Mouse (Mus musculus) midbrain, embryonic 16.5 days (tissue): ENCODE results near the gene Kat14. TPM values are rescaled to one million over a fixed set of nuclear protein-coding genes. Genes with fewer than 3 reads are reported as not detected.

Experiments
- ATAC-seq: fragments of 200-750 bp; cut with Nextera tagmentation; 2 replicates; pipeline ENCODE4 v1.8.0; 2017; ENCODE audit warnings: moderate TSS enrichment
- H3K27ac ChIP-seq: fragments of 300-500 bp; sonication (generic); 2 replicates; pipeline ENCODE4 v1.5.1; 2014; ENCODE audit warnings: mild to moderate bottlenecking, low read length, mixed read lengths
- H3K27me3 ChIP-seq: fragments of 300-500 bp; sonication (generic); 2 replicates; pipeline ENCODE4 v1.6.1; 2014; ENCODE audit warnings: low read depth, low read length, mixed read lengths; ENCODE audit not compliant: control insufficient read depth, insufficient read depth
- H3K36me3 ChIP-seq: fragments of 300-500 bp; sonication (generic); 2 replicates; pipeline ENCODE4 v1.6.1; 2014; ENCODE audit warnings: mild to moderate bottlenecking, low read length, moderate library complexity, mixed read lengths; ENCODE audit not compliant: control insufficient read depth, insufficient read depth
- H3K4me1 ChIP-seq: fragments of 300-500 bp; sonication (generic); 2 replicates; pipeline ENCODE4 v1.6.1; 2014; ENCODE audit warnings: mild to moderate bottlenecking, low read length, mixed read lengths; ENCODE audit not compliant: control insufficient read depth, insufficient read depth
- H3K4me2 ChIP-seq: fragments of 300-500 bp; sonication (generic); 2 replicates; pipeline ENCODE4 v1.6.1; 2014; ENCODE audit warnings: mild to moderate bottlenecking, low read length, mixed read lengths
- H3K4me3 ChIP-seq: fragments of 300-500 bp; sonication (generic); 2 replicates; pipeline ENCODE4 v1.5.1; 2014; ENCODE audit warnings: low read depth, mild to moderate bottlenecking, low read length, moderate library complexity, mixed read lengths
- H3K9ac ChIP-seq: fragments of 300-500 bp; sonication (generic); 2 replicates; pipeline ENCODE4 v1.6.1; 2014; ENCODE audit warnings: low read depth, low read length, mixed read lengths
- H3K9me3 ChIP-seq: fragments of 300-500 bp; sonication (generic); replicated peaks from 2 replicates; pipeline ENCODE4 v1.6.1; 2014; ENCODE audit warnings: mild to moderate bottlenecking, low read length, mixed read lengths; ENCODE audit not compliant: control insufficient read depth, poor library complexity, severe bottlenecking
- WGBS: fragments of 180-500 bp; shearing (Covaris S2); extraction: QIAGEN DNeasy Blood & Tissue Kit; methylation state at CpG from one replicate; pipeline ENCODE4 v1.1.7; 2014; 5-methylcytosine and 5-hydroxymethylcytosine counted together
- polyA plus RNA-seq: library from polyadenylated mRNA; unstranded; fragments of >200 nt; fragmentation: Nextera tagmentation; extraction: Ambion mirVana; gene quantifications from 2 replicates; pipeline ENCODE4 v1.2.1, GENCODE M21; 2015

Gene Kat14
- polyA plus RNA-seq, 1 experiment from 2014 or later, result 26.4 TPM

DNA sequence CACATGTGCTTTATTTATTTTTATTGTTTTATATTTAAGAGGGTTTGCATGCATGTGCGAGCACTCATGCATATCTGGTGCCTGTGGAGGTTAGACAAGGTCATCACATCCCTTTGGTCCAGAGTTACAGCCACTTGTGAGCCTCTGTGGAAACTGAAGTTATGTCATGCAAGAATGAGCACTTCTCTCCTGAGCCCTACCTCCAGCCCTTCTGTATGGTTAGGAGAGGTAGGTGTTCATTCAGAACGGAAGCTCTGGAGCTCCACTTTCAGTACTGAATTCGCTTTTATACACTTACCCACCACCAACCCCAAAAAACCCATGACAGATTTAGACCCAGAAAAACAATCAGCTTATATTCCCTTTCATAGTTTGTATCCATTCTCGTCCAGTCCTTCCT lies 2.8 kb downstream of the Kat14 start:
- Histone ChIP-seq H3K4me1 (peaks cover 11% of the 10 kb centered on the region), H3K27ac (no peak overlapping the region), H3K9me3 (no peaks in the 10 kb centered on the region), H3K9ac (no peak overlapping the region), H3K36me3 (peaks cover 16% of the 10 kb centered on the region), H3K4me2 (no peak overlapping the region), H3K4me3 (no peak overlapping the region), H3K27me3 (no peaks in the 10 kb centered on the region)
- WGBS, result 88% methylated on average over 4 of the region's 4 CpGs
- no peak for ATAC-seq

DNA sequence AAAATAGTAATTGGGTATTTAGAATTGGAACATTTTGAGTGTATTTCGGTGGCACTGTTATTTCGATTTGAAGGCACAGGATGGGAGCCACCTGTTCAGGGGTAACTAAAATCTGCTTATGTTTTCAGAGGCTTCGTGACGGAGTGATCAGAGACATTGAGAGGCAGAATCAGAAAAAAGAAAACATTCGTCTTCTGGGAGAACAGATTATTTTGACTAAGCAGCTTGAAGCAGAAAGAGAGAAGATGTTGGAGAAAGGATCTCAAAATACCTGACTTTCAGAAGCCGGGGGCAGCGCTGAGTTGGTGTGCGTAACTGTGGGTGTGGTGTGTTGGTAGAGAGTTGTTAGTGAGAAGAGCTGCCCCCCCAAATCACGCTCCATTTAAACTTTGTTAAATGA lies 4.3 kb downstream of the Kat14 start:
- Histone ChIP-seq H3K4me1 (peaks cover 11% of the 10 kb centered on the region), H3K27me3 (no peaks in the 10 kb centered on the region), H3K36me3 (peaks cover 25% of the 10 kb centered on the region), H3K4me2 (no peak overlapping the region), H3K9me3 (no peaks in the 10 kb centered on the region), H3K27ac (no peak overlapping the region), H3K9ac (no peak overlapping the region), H3K4me3 (no peak overlapping the region)
- WGBS, result 92% methylated on average over 9 of the region's 9 CpGs
- ATAC-seq, result no peak

DNA sequence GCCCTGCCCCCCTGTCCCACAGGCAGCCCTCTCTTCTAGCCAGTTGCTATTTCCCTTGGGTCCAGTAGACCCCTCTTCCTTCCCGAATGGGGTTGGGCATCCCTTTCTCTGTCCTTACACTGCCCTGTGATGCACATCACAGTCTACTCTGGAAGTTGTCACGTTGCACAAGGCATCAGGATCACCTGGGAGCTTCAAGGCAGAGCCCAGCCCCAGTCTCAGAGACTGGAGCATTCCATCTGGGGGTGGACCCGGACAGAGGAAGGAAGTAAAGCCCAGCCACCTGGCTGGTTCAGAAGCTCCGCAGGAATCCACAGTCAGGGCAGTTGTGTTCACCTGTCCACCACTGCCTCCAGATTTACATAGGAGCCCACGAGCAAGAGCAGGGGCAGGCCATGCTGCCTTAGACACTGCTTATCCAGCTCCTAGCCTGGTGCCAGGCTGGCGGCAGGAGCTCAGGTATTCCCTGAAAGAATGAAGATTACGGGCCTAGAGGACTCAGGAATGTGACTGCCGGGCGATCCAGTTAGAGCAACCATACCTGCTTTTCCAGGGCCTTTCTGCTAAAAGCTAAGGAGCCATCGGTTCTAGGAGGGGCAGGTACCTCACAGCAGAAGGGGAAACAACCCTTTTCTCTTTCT lies 6.4 kb downstream of the Kat14 start:
- H3K4me2 ChIP-seq, result no peak overlapping the region
- WGBS, result 91% methylated on average over 10 of the region's 10 CpGs
- no peak overlapping the region for H3K9ac ChIP-seq
- ATAC-seq, result no peak
- H3K4me1 ChIP-seq, result peaks cover 5% of the 10 kb centered on the region
- no peak overlapping the region for H3K27ac ChIP-seq
- no peaks in the 10 kb centered on the region for H3K27me3 ChIP-seq
- H3K4me3 ChIP-seq, result no peak overlapping the region
- H3K9me3 ChIP-seq, result no peaks in the 10 kb centered on the region
- H3K36me3 ChIP-seq, result peaks cover 34% of the 10 kb centered on the region

DNA sequence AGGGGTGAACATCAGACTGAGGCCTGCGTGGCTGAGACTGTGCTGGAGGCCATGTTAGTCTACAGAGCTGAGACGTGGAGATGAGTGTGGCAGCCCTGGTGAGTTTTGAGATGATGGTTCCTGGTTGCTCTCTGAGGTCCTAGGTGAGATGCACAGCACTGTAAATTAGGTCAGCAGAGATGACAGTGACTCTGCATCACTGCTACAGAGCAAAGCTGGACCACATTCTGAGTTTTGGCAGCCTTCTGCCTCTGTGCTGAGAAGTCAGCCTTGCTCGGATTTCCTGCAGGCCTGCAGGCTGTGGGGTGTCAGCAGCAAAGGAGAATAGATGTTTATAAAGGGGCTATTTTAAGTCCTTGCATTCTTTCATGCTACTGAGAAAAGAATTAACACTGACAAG lies 12.5 kb downstream of the Kat14 start:
- WGBS, result 92% methylated on average over 3 of the region's 3 CpGs
- Histone ChIP-seq H3K27me3 (no peaks in the 10 kb centered on the region), H3K4me2 (no peak overlapping the region), H3K4me1 (no peaks in the 10 kb centered on the region), H3K27ac (no peak overlapping the region), H3K36me3 (peaks cover 49% of the 10 kb centered on the region), H3K9me3 (no peaks in the 10 kb centered on the region), H3K9ac (no peak overlapping the region), H3K4me3 (no peak overlapping the region)
- no peak for ATAC-seq

DNA sequence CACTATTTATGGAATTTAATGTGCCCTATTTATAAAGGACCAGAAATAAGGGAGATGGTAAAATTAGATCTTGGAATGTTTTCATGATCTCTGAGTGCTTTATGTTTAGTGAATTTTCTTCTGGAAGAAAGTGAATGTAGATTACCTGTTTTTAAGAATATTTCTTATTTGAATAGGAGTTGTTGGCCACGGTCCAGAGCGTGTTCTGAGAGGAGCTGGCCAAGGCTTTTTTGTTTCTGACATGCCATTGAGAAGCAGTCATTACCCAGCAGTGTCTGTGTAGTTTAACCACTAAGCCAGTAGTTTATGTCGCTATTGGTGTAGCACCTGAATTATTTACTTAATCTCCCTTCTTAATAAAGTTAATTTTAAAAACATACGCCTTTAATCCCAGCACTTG lies 13.0 kb downstream of the Kat14 start:
- H3K27ac ChIP-seq, result no peak overlapping the region
- H3K4me1 ChIP-seq, result no peaks in the 10 kb centered on the region
- H3K36me3 ChIP-seq, result peaks cover 48% of the 10 kb centered on the region
- whole genome bisulfite sequencing, result 90% methylated on average over 4 of the region's 4 CpGs
- H3K9ac ChIP-seq, result no peak overlapping the region
- no peaks in the 10 kb centered on the region for H3K9me3 ChIP-seq
- H3K4me2 ChIP-seq, result no peak overlapping the region
- no peak overlapping the region for H3K4me3 ChIP-seq
- ATAC-seq, result no peak
- no peaks in the 10 kb centered on the region for H3K27me3 ChIP-seq

DNA sequence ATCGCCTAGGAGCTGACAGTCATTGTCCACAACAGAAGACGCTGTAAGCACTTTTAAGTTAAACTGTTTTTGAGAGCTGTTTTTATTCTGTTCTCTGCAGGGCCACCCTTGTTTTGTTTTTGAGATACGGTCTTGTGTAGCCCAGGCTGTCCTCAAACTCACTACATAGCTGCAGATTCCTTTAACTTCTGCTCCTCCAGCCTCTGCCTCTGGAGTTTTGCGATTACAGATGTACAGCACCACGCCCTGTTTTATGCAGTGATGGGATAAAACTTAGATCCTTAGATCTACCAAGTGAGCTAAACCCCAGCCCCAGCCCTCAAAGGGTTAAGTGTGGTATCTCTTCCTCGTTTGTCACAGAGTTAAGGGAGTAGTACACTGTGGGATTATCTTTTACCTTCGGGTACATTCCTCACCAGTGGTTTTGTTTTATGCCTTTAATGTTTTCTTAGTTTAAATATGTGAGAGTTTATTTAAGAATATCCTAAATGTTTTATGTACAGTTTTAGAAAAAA lies 13.9 kb downstream of the Kat14 start:
- Histone ChIP-seq H3K27ac (no peak overlapping the region), H3K9me3 (no peaks in the 10 kb centered on the region), H3K4me2 (no peak overlapping the region), H3K27me3 (no peaks in the 10 kb centered on the region), H3K9ac (no peak overlapping the region), H3K4me1 (no peaks in the 10 kb centered on the region), H3K4me3 (no peak overlapping the region), H3K36me3 (peaks cover 43% of the 10 kb centered on the region)
- 86% methylated on average over 7 of the region's 7 CpGs for WGBS
- no peak for ATAC-seq

DNA sequence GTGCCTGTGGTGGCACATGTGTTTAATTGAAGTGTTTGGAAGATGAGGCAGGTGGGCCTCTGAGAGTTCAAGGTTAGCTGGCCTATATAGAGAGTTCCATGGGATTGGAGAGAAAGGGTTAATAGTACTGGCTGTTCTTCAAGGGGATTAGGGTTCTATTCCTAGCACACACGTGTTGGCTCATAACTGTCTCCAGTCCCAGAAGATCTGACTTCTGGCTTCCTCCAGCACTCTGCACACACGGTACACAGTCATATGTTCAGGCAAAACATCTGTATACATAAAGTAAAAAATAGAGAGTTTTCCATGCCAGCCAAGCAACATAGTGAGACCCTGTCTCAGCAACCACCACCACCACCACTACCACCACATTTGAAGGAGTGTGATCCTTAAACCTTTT lies 17.5 kb downstream of the Kat14 start:
- H3K4me1 ChIP-seq, result no peaks in the 10 kb centered on the region
- no peaks in the 10 kb centered on the region for H3K9me3 ChIP-seq
- H3K27ac ChIP-seq, result no peak overlapping the region
- WGBS, result 47% methylated on average over 2 of the region's 2 CpGs
- no peaks in the 10 kb centered on the region for H3K27me3 ChIP-seq
- ATAC-seq, result no peak
- H3K36me3 ChIP-seq, result peaks cover 46% of the 10 kb centered on the region
- H3K4me3 ChIP-seq, result no peak overlapping the region
- H3K4me2 ChIP-seq, result no peak overlapping the region
- no peak overlapping the region for H3K9ac ChIP-seq

DNA sequence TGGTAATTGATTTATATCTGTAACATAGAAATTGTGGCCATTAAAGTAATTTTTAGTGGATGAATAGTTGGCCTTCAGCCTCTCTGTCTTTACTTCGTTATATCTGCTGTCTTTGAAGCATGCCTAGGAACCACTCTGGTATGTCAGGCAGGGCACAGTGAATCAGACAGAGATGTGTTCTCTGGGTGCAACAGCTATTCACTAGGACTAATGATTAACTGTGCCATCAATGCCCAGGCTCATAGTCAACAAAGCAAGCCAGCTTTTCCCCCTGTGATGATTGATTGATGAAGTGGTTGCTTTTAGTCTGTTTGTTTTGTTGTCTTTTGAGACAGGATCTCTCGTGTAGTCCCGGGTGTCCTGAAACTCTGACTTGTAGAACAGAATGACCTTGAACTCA lies 19.6 kb downstream of the Kat14 start:
- Histone ChIP-seq H3K27me3 (no peaks in the 10 kb centered on the region), H3K9ac (no peak overlapping the region), H3K9me3 (no peaks in the 10 kb centered on the region), H3K4me1 (no peaks in the 10 kb centered on the region), H3K36me3 (peaks cover 35% of the 10 kb centered on the region), H3K4me2 (no peak overlapping the region), H3K27ac (no peak overlapping the region), H3K4me3 (no peak overlapping the region)
- WGBS, result 89% methylated on average over 3 of the region's 3 CpGs
- ATAC-seq, result no peak

DNA sequence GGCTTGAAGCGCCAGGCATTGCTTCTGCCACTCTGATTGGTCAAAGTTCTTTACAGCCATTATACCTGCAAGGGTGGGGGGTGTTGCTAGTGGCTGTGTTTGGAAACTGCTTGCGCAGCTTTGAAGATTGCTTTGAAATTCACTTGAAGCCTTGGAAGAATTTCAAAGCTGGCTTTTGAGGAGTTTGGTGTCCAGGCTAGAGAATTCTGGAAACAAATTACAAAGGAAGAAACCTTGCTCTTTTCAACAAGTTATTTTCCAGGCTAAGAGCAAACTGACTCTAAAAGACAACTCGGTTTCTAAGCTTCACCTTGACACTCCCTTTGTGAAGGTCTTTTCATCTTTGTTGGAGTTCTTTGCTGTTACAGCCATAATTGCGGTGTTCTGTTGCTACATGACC lies 30.7 kb downstream of the Kat14 start:
- Histone ChIP-seq H3K36me3 (peaks cover 30% of the 10 kb centered on the region), H3K4me3 (no peak overlapping the region), H3K27ac (no peak overlapping the region), H3K27me3 (no peaks in the 10 kb centered on the region), H3K9me3 (no peaks in the 10 kb centered on the region), H3K9ac (no peak overlapping the region), H3K4me1 (no peaks in the 10 kb centered on the region), H3K4me2 (no peak overlapping the region)
- 92% methylated on average over 4 of the region's 4 CpGs for WGBS
- no peak for ATAC-seq
